Mouse (Mus musculus) MN1 (cell line): ENCODE results near the gene Gnrhr.

ENCODE experiments used
- DNase-seq: peaks from one replicate; pipeline ENCODE4 v3.0.0-alpha.2; 2016; ENCODE audit warnings: low spot score

The Gnrhr gene

GRCm38 (mm10) chr5:86197801-86198200 lies at the start of gene Gnrhr:
Gnrhr (minus strand) TSS chr5:86197901.
- no peak for DNase-seq

GRCm38 (mm10) chr5:86246559-86246958 lies 48.9 kb upstream of the Gnrhr start:
- no peak for DNase-seq

GRCm38 (mm10) chr5:86244880-86245279 lies 47.2 kb upstream of the Gnrhr start:
- DNase-seq, result no peak

GRCm38 (mm10) chr5:86244275-86244674 lies 46.6 kb upstream of the Gnrhr start:
- DNase-seq, result no peak

GRCm38 (mm10) chr5:86227156-86227853 lies 29.6 kb upstream of the Gnrhr start:
- no peak for DNase-seq

GRCm38 (mm10) chr5:86191356-86191755 lies 6.3 kb downstream of the Gnrhr start:
- peak; percentile 68 for DNase-seq

- DNase-seq, result peak; percentile 50
Measured at GRCm38 (mm10) chr5:86190770-86191169, 6.9 kb downstream of the Gnrhr start.

- no peak for DNase-seq
Measured at GRCm38 (mm10) chr5:86190290-86190689, 7.4 kb downstream of the Gnrhr start.

- no peak for DNase-seq
Measured at GRCm38 (mm10) chr5:86187441-86187840, 10.3 kb downstream of the Gnrhr start.

GRCm38 (mm10) chr5:86173778-86174177 lies 23.9 kb downstream of the Gnrhr start:
- DNase-seq, result no peak

GRCm38 (mm10) chr5:86172449-86173161 lies 25.1 kb downstream of the Gnrhr start, which contains the start of gene Uba6:
Uba6 (minus strand) TSS chr5:86172803.
- peak; percentile 99 for DNase-seq

- no peak for DNase-seq
Measured at GRCm38 (mm10) chr5:86172088-86172448, 25.6 kb downstream of the Gnrhr start.
